In the genomic region with DNA sequence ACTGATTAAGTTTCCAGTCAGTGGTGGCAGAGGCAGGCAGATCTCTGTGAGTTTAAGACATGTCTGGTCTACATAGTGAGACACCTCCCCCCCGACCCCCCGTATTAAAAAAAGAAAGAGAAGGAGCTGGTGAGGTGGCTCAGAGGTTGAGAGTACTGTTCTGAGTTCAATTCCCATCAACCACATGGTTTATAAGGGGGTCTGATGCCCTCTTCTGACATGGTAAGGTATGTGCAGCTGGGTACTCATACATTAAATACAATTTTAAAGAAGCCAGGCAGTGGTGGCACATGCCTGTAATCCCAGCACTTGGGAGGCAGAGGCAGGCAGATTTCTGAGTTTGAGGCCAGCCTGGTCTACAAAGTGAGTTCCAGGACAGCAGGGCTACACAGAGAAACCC, we compare ENCODE assay signal across 19 mouse cellular contexts. TPM values are rescaled to one million over a fixed set of nuclear protein-coding genes. Genes with fewer than 3 reads are reported as not detected.
DNase-seq lines count a peak whose midpoint lies in the region; ATAC-seq and TF ChIP-seq lines count a peak whose summit lies in the region.
"Not testable (repeated sequence)": the region's sequence is repeated elsewhere in the genome, so short reads cannot be mapped to it uniquely, and the experiment has no call there.
"Had no signal": no experiment of that assay in that cellular context is flagged by ENCODE, and none has a peak within 500 bp of the region (broad histone marks: within the 10 kb centered on the region; RNA-seq: fewer than 3 reads in every experiment).

No protein-coding gene starts in this region.

- not testable (repeated sequence) for H3K4me3 ChIP-seq in ES-E14 (ENCODE audit: insufficient read depth in 1 of 2, low read depth in 1 of 2, low read length in 2 of 2, poor library complexity in 1 of 2, severe bottlenecking in 1 of 2); brown adipose tissue, adult 24 weeks (ENCODE audit: insufficient read depth, low read depth, low read length); heart, embryonic 15.5 days; left cerebral cortex, adult 2 months; lung, embryonic 16.5 days (ENCODE audit: low read length); myocyte

- peak; percentile 28 for TF ChIP-seq CTCF in left cerebral cortex, adult 2 months (IDR thresholded peaks at IDR 0.05)

- intact Hi-C loops in left cerebral cortex, adult 2 months (cut with DNase I), result not testable (repeated sequence)

- not testable (repeated sequence) for H3K27me3 ChIP-seq in heart, embryonic 15.5 days; lung, embryonic 16.5 days (ENCODE audit: control insufficient read depth, insufficient read depth, low read depth, low read length)
- peaks cover 30% of the 10 kb centered on the region for H3K27me3 ChIP-seq in myocyte (ENCODE audit: control insufficient read depth, insufficient read depth, insufficient read length)

- not testable (repeated sequence) for H3K36me3 ChIP-seq in ES-E14 (ENCODE audit: control insufficient read depth, insufficient read depth, low read length, poor library complexity, severe bottlenecking); heart, embryonic 15.5 days; lung, embryonic 16.5 days (ENCODE audit: control insufficient read depth, insufficient read depth, low read length); myocyte (ENCODE audit: control insufficient read depth, insufficient read depth)

- not testable (repeated sequence) for H3K4me2 ChIP-seq in heart, embryonic 15.5 days; lung, embryonic 16.5 days (ENCODE audit: low read depth, low read length)
- peak overlapping the region; percentile 39 for H3K4me2 ChIP-seq in myocyte (ENCODE audit: low read depth)

- H3K27ac ChIP-seq in ES-E14 (ENCODE audit: insufficient read depth, low read depth, low read length, poor library complexity, severe bottlenecking); left cerebral cortex, adult 2 months: not testable (repeated sequence)
- H3K27ac ChIP-seq in brown adipose tissue, adult 24 weeks (replicated peaks; ENCODE audit: low read depth, low read length), result peak overlapping the region; percentile 75
- H3K27ac ChIP-seq in heart, embryonic 15.5 days, result 0 out of 2 replicates have a peak overlapping the region, but pooled peaks have one; percentile 39
- peak overlapping the region; percentile 74 for H3K27ac ChIP-seq in lung, embryonic 16.5 days (ENCODE audit: low read length)

- not testable (repeated sequence) for H3K9ac ChIP-seq in ES-E14 (ENCODE audit: insufficient read depth, low read depth, low read length, poor library complexity, severe bottlenecking); heart, embryonic 15.5 days; lung, embryonic 16.5 days (ENCODE audit: low read length)

- peak; percentile 32 for DNase-seq in 416B (ENCODE audit: low read depth)
- not testable (repeated sequence) for DNase-seq in ES-E14 (ENCODE audit: low read depth, low spot score); left cerebral cortex, adult 2 months (ENCODE audit: extremely low spot score in 1 of 2, low spot score in 2 of 2)

- H3K79me2 ChIP-seq in myocyte (ENCODE audit: control insufficient read depth, insufficient read depth), result not testable (repeated sequence)

- ATAC-seq in heart, embryonic 15.5 days (replicated peaks; ENCODE audit: insufficient number of reproducible peaks, insufficient read depth, low FRiP score, low read depth); lung, embryonic 16.5 days (ENCODE audit: low read depth): not testable (repeated sequence)

- H3K9me3 ChIP-seq in ES-E14 (ENCODE audit: control insufficient read depth, insufficient read depth, low read depth, low read length); heart, embryonic 15.5 days (replicated peaks); lung, embryonic 16.5 days (ENCODE audit: control insufficient read depth, low read length): not testable (repeated sequence)

- TF ChIP-seq POLR2A in myocyte (IDR thresholded peaks at IDR 0.05; ENCODE audit: insufficient read length, low read depth), result not testable (repeated sequence)

- not testable (repeated sequence) for H3ac ChIP-seq in myocyte (ENCODE audit: control insufficient read depth, insufficient read length)

- H3K4me1 ChIP-seq in ES-E14 (ENCODE audit: control insufficient read depth in 2 of 2, insufficient read depth in 2 of 2, low read length in 2 of 2, poor library complexity in 1 of 2); brown adipose tissue, adult 24 weeks (ENCODE audit: control insufficient read depth, insufficient read depth, insufficient read length, low read length); heart, embryonic 15.5 days (replicated peaks); lung, embryonic 16.5 days (replicated peaks; ENCODE audit: control insufficient read depth, insufficient read depth, low read length): not testable (repeated sequence)

- in situ Hi-C loops in ES-E14 (cut with MboI; ENCODE audit: low sequenced_read_pairs in 2 of 2, unreplicated experiment in 2 of 2), result not testable (repeated sequence)

- WGBS in heart, embryonic 15.5 days, result 76% methylated on average over 2 of the region's 2 CpGs
- WGBS in lung, embryonic 16.5 days, result 87% methylated on average over 2 of the region's 2 CpGs

TF ChIP-seq in ES-E14, 5 proteins besides CTCF, POLR2A, EP300 and RAD21:
- 0 out of 2 replicates have a peak, but pooled peaks have one; percentile 12 for TF ChIP-seq ZC3H11A (IDR thresholded peaks at IDR 0.05; ENCODE audit: borderline replicate concordance, low read depth, low read length)

RNA-seq across cellular contexts. Expression of gene Ankrd33, which starts 1.8 kb away (rescaled TPM):
- not detected in 2 replicates for total RNA-seq in ES-E14 (2012; rRNA removed)
- polyA plus RNA-seq in brown adipose tissue, adult 24 weeks (2012; ENCODE audit: insufficient read depth, insufficient read length, missing spikeins), result not detected in 2 replicates
- not detected in 2 replicates for polyA plus RNA-seq in heart, embryonic 15.5 days (2015; fragmentation: Nextera tagmentation; extraction: Ambion mirVana)
- not detected for total RNA-seq in left cerebral cortex, adult 2 months (2021)
- not detected in 2 replicates for polyA plus RNA-seq in lung, embryonic 16.5 days (2015; fragmentation: Nextera tagmentation; extraction: Ambion mirVana)
- polyA plus RNA-seq in myocyte (2012; fragmentation: generic; extraction: Trizol), result not detected
- total RNA-seq: gastrocnemius, postnatal 25 days; hindbrain, postnatal 0 days; left cerebral cortex, adult 18-20 months; left cerebral cortex, postnatal 4 days; megakaryocyte-erythroid progenitor cell, adult 5-6 weeks had no signal
- polyA plus RNA-seq: cortical plate, adult 2 months; embryonic facial prominence, embryonic 11.5 days; forebrain, embryonic 15.5 days; heart, postnatal 0 days; hindbrain, embryonic 10.5 days; hindbrain, postnatal 0 days; midbrain, embryonic 16.5 days; neural tube, embryonic 11.5 days had no signal

RNA-seq across cellular contexts. Expression of gene Acvrl1, which starts 14.5 kb away (rescaled TPM):
- 2.5 and 3.3 TPM in 2 replicates for total RNA-seq in ES-E14 (2012; rRNA removed)
- polyA plus RNA-seq in brown adipose tissue, adult 24 weeks (2012; ENCODE audit: insufficient read depth, insufficient read length, missing spikeins), result 9.4 and 13.7 TPM in 2 replicates
- polyA plus RNA-seq in heart, embryonic 15.5 days (2015; fragmentation: Nextera tagmentation; extraction: Ambion mirVana), result 13.1 and 17.1 TPM in 2 replicates
- 10 to 100 TPM; 13.8 to 15.1 TPM for total RNA-seq in left cerebral cortex, adult 2 months (2021)
- polyA plus RNA-seq in lung, embryonic 16.5 days (2015; fragmentation: Nextera tagmentation; extraction: Ambion mirVana), result 91.3 and 93.3 TPM in 2 replicates
- 0.10 TPM for polyA plus RNA-seq in myocyte (2012; fragmentation: generic; extraction: Trizol)

RNA-seq across cellular contexts. Expression of gene Fignl2, which starts 35.4 kb away (rescaled TPM):
- 7.1 and 8.6 TPM in 2 replicates for total RNA-seq in ES-E14 (2012; rRNA removed)
- polyA plus RNA-seq in brown adipose tissue, adult 24 weeks (2012; ENCODE audit: insufficient read depth, insufficient read length, missing spikeins), result 2.9 and 3.0 TPM in 2 replicates
- 0.03 and 0.10 TPM in 2 replicates for polyA plus RNA-seq in heart, embryonic 15.5 days (2015; fragmentation: Nextera tagmentation; extraction: Ambion mirVana)
- 1 to 10 TPM; 1.2 to 1.4 TPM for total RNA-seq in left cerebral cortex, adult 2 months (2021)
- polyA plus RNA-seq in lung, embryonic 16.5 days (2015; fragmentation: Nextera tagmentation; extraction: Ambion mirVana), result 0.20 TPM in 2 replicates
- polyA plus RNA-seq in myocyte (2012; fragmentation: generic; extraction: Trizol), result 0.02 TPM
- total RNA-seq: megakaryocyte-erythroid progenitor cell, adult 5-6 weeks had no signal
- polyA plus RNA-seq: forebrain, embryonic 15.5 days had no signal
